In the genomic region with DNA sequence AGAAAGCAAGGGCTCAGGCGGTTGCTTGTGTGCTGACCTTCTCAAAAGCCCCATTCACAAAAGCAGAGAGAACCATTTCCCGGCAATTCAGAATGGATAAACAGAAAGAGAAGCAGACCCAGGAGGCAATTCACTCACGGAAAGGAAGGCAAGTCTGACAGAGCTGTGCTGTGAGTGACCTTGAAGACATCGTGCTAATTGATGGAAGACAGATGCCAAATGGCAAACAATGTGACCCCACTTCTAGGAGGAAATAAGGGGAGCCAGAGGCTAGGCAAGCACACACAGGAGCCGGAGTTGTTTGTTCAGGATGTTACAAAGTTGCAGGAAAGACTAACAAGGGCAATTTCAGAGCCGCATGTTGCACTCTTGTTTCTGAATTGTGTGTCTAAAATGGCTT, we compare ENCODE assay signal across 26 mouse cellular contexts.
A peak's percentile ranks its signal among the peaks of the same experiment; 100 is the strongest.
DNase-seq lines count a peak whose midpoint lies in the region; ATAC-seq and TF ChIP-seq lines count a peak whose summit lies in the region.
"Had no signal": no experiment of that assay in that cellular context is flagged by ENCODE, and none has a peak within 500 bp of the region (broad histone marks: within the 10 kb centered on the region; RNA-seq: fewer than 3 reads in every experiment).

No protein-coding gene starts in this region.

- ATAC-seq in heart, embryonic 11.5 days (replicated peaks; ENCODE audit: insufficient number of reproducible peaks, low FRiP score, low TSS enrichment), result no peak
- no peak for ATAC-seq in heart, embryonic 12.5 days (ENCODE audit: insufficient number of reproducible peaks, low FRiP score)
- no peak for ATAC-seq in erythroid progenitor cell, adult 5-6 weeks (replicated peaks; ENCODE audit: low FRiP score, poor library complexity, severe bottlenecking)
- ATAC-seq: forebrain, embryonic 16.5 days; hindbrain, embryonic 16.5 days had no signal

- no peaks in the 10 kb centered on the region for H3K9me3 ChIP-seq in heart, embryonic 11.5 days (replicated peaks; ENCODE audit: control insufficient read depth, low read length)
- no peaks in the 10 kb centered on the region; the same call in 1 of the 2 replicates for H3K9me3 ChIP-seq in heart, embryonic 12.5 days (replicated peaks)
- H3K9me3 ChIP-seq: embryonic facial prominence, embryonic 15.5 days; kidney, embryonic 15.5 days; limb, embryonic 13.5 days; liver, embryonic 13.5 days; neural tube, embryonic 12.5 days had no signal

- peaks cover 9% of the 10 kb centered on the region; the same call in 1 of the 2 replicates for H3K4me1 ChIP-seq in heart, embryonic 11.5 days (ENCODE audit: control insufficient read depth, insufficient read depth, low read length)
- peaks cover 22% of the 10 kb centered on the region for H3K4me1 ChIP-seq in heart, embryonic 12.5 days (replicated peaks)
- H3K4me1 ChIP-seq: embryonic facial prominence, embryonic 15.5 days; hindbrain, embryonic 10.5 days; liver, embryonic 13.5 days; neural tube, embryonic 12.5 days had no signal

- WGBS in heart, embryonic 11.5 days (ENCODE audit: insufficient replicate concordance), result 27% methylated on average over 6 of the region's 6 CpGs
- WGBS in heart, embryonic 12.5 days, result 20% methylated on average over 6 of the region's 6 CpGs

- H3K4me2 ChIP-seq in heart, embryonic 11.5 days, result no peak overlapping the region
- no peak overlapping the region for H3K4me2 ChIP-seq in heart, embryonic 12.5 days
- H3K4me2 ChIP-seq: embryonic facial prominence, embryonic 15.5 days; kidney, embryonic 15.5 days; limb, embryonic 13.5 days; liver, embryonic 13.5 days; neural tube, embryonic 12.5 days had no signal

- TF ChIP-seq CTCF in layer of hippocampus, adult 2 months (conservative IDR thresholded peaks at IDR 0.05), result no peak

- H3K4me3 ChIP-seq in heart, embryonic 11.5 days (ENCODE audit: low read depth, low read length), result no peak overlapping the region
- H3K4me3 ChIP-seq in heart, embryonic 12.5 days, result no peak overlapping the region
- no peak overlapping the region for H3K4me3 ChIP-seq in layer of hippocampus, adult 2 months
- H3K4me3 ChIP-seq: embryonic facial prominence, embryonic 15.5 days; heart, adult 2 months; hindbrain, embryonic 10.5 days; kidney, embryonic 15.5 days; limb, embryonic 13.5 days; liver, embryonic 13.5 days; neural tube, embryonic 12.5 days had no signal

- H3K27me3 ChIP-seq in heart, embryonic 11.5 days (ENCODE audit: control insufficient read depth, insufficient read depth, low read length), result no peaks in the 10 kb centered on the region
- H3K27me3 ChIP-seq in heart, embryonic 12.5 days (replicated peaks), result no peaks in the 10 kb centered on the region
- H3K27me3 ChIP-seq: embryonic facial prominence, embryonic 15.5 days; kidney, embryonic 15.5 days; liver, embryonic 13.5 days; neural tube, embryonic 12.5 days had no signal

- DNase-seq in layer of hippocampus, adult 2 months (ENCODE audit: low spot score in 2 of 2), result no peak
- no peak for DNase-seq in layer of hippocampus, postnatal 36 days
- DNase-seq in retina, postnatal 1 day, result peak; percentile 38
- no peak for DNase-seq in retina, embryonic 14.5 days (ENCODE audit: low spot score)
- DNase-seq in forelimb bud, embryonic 11.5 days (ENCODE audit: low read depth, low spot score), result peak; percentile 19
- DNase-seq: adrenal gland, postnatal 36 days; cerebellum, adult 11 months; cerebellum, adult 9-11 months; gastrocnemius, postnatal 14 days; heart, adult 2 months; kidney, adult 11 months; kidney, postnatal 36 days; liver, embryonic 13.5 days; lung, postnatal 10 days; midbrain, embryonic 14.5 days; right cerebral cortex, adult 18-20 months had no signal

- no peak overlapping the region for H3K9ac ChIP-seq in heart, embryonic 11.5 days (ENCODE audit: low read depth, low read length)
- H3K9ac ChIP-seq in heart, embryonic 12.5 days, result no peak overlapping the region
- H3K9ac ChIP-seq: embryonic facial prominence, embryonic 15.5 days; kidney, embryonic 15.5 days; limb, embryonic 13.5 days; liver, embryonic 13.5 days; neural tube, embryonic 12.5 days had no signal

- H3K36me3 ChIP-seq in heart, embryonic 11.5 days (ENCODE audit: control insufficient read depth, insufficient read depth, low read length), result no peaks in the 10 kb centered on the region
- no peaks in the 10 kb centered on the region for H3K36me3 ChIP-seq in heart, embryonic 12.5 days
- H3K36me3 ChIP-seq: embryonic facial prominence, embryonic 15.5 days; hindbrain, embryonic 10.5 days; kidney, embryonic 15.5 days; limb, embryonic 13.5 days; liver, embryonic 13.5 days; neural tube, embryonic 12.5 days had no signal

- 0 out of 2 replicates have a peak overlapping the region, but pooled peaks have one; percentile 37 for H3K27ac ChIP-seq in heart, embryonic 11.5 days (ENCODE audit: low read depth, low read length)
- no peak overlapping the region for H3K27ac ChIP-seq in heart, embryonic 12.5 days (ENCODE audit: poor library complexity, severe bottlenecking)
- peak overlapping the region; percentile 14; the same call in 1 of the 2 replicates for H3K27ac ChIP-seq in layer of hippocampus, adult 2 months
- H3K27ac ChIP-seq: embryonic facial prominence, embryonic 15.5 days; heart, adult 2 months; hindbrain, embryonic 10.5 days; kidney, embryonic 15.5 days; limb, embryonic 13.5 days; liver, embryonic 13.5 days; neural tube, embryonic 12.5 days had no signal

Comparison
In these comparisons a context has a peak if more than half of its experiments do, and no peak if none do; other contexts are left out.
1. DNase-seq: peak in retina, postnatal 1 day (single experiment) and forelimb bud, embryonic 11.5 days (single experiment); none in layer of hippocampus, adult 2 months (0 of 2), layer of hippocampus, postnatal 36 days (0 of 2) and retina, embryonic 14.5 days (single experiment).